Mouse (Mus musculus): ENCODE measurements around the gene Snrpd3. TPM values are rescaled to one million over a fixed set of nuclear protein-coding genes. Genes with fewer than 3 reads are reported as not detected.
"Not testable (repeated sequence)": the region's sequence is repeated elsewhere in the genome, so short reads cannot be mapped to it uniquely, and the experiment has no call there.

Gene Snrpd3
- total and polyA plus RNA-seq, 2 experiments from 2014 or later = 24.4 to 144 TPM

DNA sequence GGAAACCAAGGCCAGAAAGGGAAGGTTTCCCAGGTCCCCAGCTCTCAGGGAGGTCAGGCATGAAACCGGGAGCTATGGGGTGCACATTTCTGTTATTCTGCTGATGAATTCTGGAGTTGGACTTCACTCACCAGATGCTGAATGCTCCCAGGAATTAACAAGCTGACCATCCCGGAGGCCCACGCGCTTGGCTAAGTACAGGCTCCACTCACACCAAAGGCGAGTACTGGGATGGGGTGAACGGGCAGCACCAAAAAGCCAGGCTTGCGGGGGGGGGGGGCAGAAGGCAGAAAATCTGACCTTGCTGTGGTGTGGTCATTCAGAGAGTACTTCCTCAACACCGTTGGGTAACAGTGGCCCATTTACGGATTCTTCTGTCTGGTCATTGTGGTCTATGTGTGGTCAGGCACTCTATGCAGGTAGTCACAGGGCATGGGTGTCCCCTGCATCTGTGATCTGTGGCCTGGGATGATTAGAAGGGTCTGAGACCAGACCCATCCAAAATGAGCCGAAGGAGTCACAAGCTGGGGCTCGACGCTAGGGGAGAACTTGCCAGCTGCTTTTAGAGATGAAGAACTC, 47.4 kb downstream of the Snrpd3 start:
- Histone ChIP-seq H3K9ac (no peak overlapping the region), H3K4me1 (ENCODE audit: insufficient read depth) (0 out of 2 replicates have a peak, but pooled peaks cover 9% of the 10 kb centered on the region), H3K4me3 (ENCODE audit: low read depth, low read length) (no peak overlapping the region), H3K4me2 (ENCODE audit: low read depth) (no peak overlapping the region), H3K27me3 (ENCODE audit: insufficient read depth, low read length) (no peaks in the 10 kb centered on the region), H3K9me3 (ENCODE audit: low read length) (no peaks in the 10 kb centered on the region), H3K36me3 (ENCODE audit: insufficient read depth) (no peaks in the 10 kb centered on the region), H3K27ac (ENCODE audit: low read depth, low read length) (no peak overlapping the region)
- ATAC-seq (no peak), DNase-seq (no peak)
- TF ChIP-seq CTCF (IDR thresholded peaks at IDR 0.05; ENCODE audit: low read depth) = no peak
- 85% methylated on average over 12 of the region's 12 CpGs for WGBS

DNA sequence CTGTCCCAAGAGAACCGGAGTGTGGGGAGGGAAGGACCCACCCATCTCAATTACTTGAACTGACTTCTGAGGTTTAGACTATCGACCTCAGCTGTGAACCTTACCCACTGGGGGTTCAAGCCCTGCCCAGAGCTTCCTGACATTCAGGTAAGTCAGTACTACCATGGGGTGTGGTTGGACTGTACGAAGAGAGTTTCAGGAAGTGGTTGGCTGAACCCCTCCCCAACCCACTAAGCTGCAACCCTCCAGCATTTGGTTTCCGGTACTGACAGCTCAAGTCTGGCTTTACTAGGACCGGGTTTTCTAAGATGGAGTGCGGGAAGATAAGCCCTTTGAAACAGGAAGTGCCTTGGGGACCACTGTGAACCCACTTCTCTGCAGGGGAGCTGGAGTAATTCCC, 48.1 kb downstream of the Snrpd3 start:
- DNase-seq (no peak), ATAC-seq (no peak)
- no peak for TF ChIP-seq CTCF (IDR thresholded peaks at IDR 0.05; ENCODE audit: low read depth)
- Histone ChIP-seq H3K9me3 (ENCODE audit: low read length) (no peaks in the 10 kb centered on the region), H3K27ac (ENCODE audit: low read depth, low read length) (no peak overlapping the region), H3K4me1 (ENCODE audit: insufficient read depth) (0 out of 2 replicates have a peak, but pooled peaks cover 6% of the 10 kb centered on the region), H3K9ac (no peak overlapping the region), H3K27me3 (ENCODE audit: insufficient read depth, low read length) (no peaks in the 10 kb centered on the region), H3K4me3 (ENCODE audit: low read depth, low read length) (no peak overlapping the region), H3K4me2 (ENCODE audit: low read depth) (no peak overlapping the region), H3K36me3 (ENCODE audit: insufficient read depth) (no peaks in the 10 kb centered on the region)
- WGBS = 76% methylated on average over 6 of the region's 6 CpGs

DNA sequence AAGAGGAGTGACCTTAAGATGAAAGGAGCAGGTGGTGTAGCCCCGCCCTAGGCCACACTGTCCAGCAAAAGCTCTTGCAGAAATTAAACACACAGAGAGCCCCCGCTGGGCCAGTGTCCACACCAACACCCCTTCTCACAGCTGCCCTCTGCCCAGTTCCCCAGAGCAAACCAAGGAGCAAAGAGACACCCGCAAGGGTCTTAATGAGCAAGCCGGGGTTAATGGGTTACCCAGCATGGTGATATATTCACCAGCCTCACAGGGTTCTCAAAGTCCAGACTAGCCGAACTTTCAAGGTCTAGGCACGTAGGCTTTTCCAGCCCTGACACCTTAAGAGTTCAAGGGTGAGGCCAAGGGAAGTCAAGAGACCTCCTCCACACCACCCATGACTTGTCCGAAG, 48.6 kb downstream of the Snrpd3 start:
- Histone ChIP-seq H3K9ac (no peak overlapping the region), H3K27ac (ENCODE audit: low read depth, low read length) (no peak overlapping the region), H3K4me3 (ENCODE audit: low read depth, low read length) (no peak overlapping the region), H3K4me2 (ENCODE audit: low read depth) (no peak overlapping the region), H3K9me3 (ENCODE audit: low read length) (no peaks in the 10 kb centered on the region), H3K27me3 (ENCODE audit: insufficient read depth, low read length) (no peaks in the 10 kb centered on the region), H3K4me1 (ENCODE audit: insufficient read depth) (0 out of 2 replicates have a peak, but pooled peaks cover 1% of the 10 kb centered on the region), H3K36me3 (ENCODE audit: insufficient read depth) (no peaks in the 10 kb centered on the region)
- no peak for TF ChIP-seq CTCF (IDR thresholded peaks at IDR 0.05; ENCODE audit: low read depth)
- no peak for ATAC-seq
- no peak for DNase-seq
- 79% methylated on average over 7 of the region's 7 CpGs for WGBS

DNA sequence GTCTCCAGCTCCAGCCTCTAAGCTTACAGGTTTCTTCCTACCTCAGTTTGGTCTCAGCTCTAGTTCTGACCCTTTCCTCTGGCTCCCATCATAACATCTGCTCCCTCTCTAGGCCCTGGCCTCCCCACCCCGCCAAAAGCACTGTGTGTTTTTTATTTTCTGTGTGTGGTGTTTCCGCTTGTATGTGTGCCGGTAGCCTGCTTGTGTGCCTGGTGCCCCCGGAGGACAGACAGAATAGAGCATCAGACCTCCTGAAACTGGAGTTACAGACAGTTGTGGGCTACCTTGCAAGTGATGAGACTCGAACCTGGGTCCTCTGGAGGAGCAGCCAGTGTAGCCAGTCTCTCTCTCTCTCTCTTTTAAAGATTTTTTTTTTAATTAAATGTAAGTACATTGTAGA, 49.0 kb downstream of the Snrpd3 start:
- Histone ChIP-seq H3K27ac (ENCODE audit: low read depth, low read length) (no peak overlapping the region), H3K4me2 (ENCODE audit: low read depth) (no peak overlapping the region), H3K4me1 (ENCODE audit: insufficient read depth) (no peaks in the 10 kb centered on the region), H3K4me3 (ENCODE audit: low read depth, low read length) (no peak overlapping the region), H3K9me3 (ENCODE audit: low read length) (no peaks in the 10 kb centered on the region), H3K36me3 (ENCODE audit: insufficient read depth) (no peaks in the 10 kb centered on the region), H3K9ac (no peak overlapping the region), H3K27me3 (ENCODE audit: insufficient read depth, low read length) (no peaks in the 10 kb centered on the region)
- 85% methylated on average over 5 of the region's 5 CpGs for WGBS
- ATAC-seq (peak; percentile 29; the same call in 1 of the 2 replicates), DNase-seq (no peak)
- peak; percentile 14; the same call in 1 of the 2 replicates for TF ChIP-seq CTCF (IDR thresholded peaks at IDR 0.05; ENCODE audit: low read depth)

DNA sequence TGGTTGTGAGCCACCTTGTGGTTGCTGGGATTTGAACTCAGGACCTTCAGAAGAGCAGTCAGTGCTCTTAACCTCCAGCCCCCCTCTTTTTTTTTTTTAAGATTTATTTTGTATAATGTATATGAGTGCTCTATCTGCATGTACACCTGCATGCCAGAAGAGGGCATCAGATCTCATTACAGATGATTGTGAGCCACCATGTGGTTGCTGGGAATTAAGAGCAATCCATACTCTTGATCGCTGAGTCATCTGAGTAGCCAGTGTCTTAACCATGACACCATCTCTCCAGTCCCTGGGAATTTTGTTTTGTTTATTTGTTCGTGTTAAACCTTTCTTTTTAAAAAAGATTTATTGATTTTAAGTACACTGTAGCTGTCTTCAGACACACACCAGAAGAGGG, 49.4 kb downstream of the Snrpd3 start:
- ATAC-seq = not testable (repeated sequence)
- WGBS = 92% methylated on average over 2 of the region's 2 CpGs

DNA sequence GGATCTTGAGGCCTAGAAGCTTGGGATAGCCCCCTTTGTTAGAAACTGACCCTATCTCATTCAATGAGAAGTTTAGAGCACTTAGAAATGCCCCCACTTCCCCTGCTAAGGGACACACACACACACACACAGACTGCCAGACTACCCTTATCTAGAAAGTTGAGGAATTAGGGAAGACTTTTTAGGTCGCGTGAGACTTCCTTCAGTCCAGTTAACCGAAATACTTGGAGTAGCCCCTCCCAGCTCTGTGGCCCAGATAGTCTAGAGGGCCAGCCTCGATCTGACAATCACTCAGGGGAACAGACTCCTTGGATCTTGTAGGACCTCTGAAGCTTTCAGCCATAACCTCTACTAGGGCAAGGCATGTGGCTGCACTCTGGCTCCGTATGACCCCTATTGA, 50.7 kb downstream of the Snrpd3 start:
- no peak for ATAC-seq
- WGBS = 46% methylated on average over 5 of the region's 5 CpGs
- no peaks in the 10 kb centered on the region for H3K9me3 ChIP-seq (ENCODE audit: low read length)
- H3K4me1 ChIP-seq (ENCODE audit: insufficient read depth) = no peaks in the 10 kb centered on the region
- no peaks in the 10 kb centered on the region for H3K36me3 ChIP-seq (ENCODE audit: insufficient read depth)
- H3K4me2 ChIP-seq (ENCODE audit: low read depth) = no peak overlapping the region
- H3K27me3 ChIP-seq (ENCODE audit: insufficient read depth, low read length) = no peaks in the 10 kb centered on the region
- H3K4me3 ChIP-seq (ENCODE audit: low read depth, low read length) = no peak overlapping the region
- no peak for TF ChIP-seq CTCF (IDR thresholded peaks at IDR 0.05; ENCODE audit: low read depth)
- H3K9ac ChIP-seq = no peak overlapping the region
- DNase-seq = no peak
- H3K27ac ChIP-seq (ENCODE audit: low read depth, low read length) = no peak overlapping the region

More for the DNA sequence above, 49.4 kb downstream of the Snrpd3 start:
- DNase-seq; H3K4me1 ChIP-seq (ENCODE audit: insufficient read depth); H3K4me3 ChIP-seq (ENCODE audit: low read depth, low read length); H3K9me3 ChIP-seq (ENCODE audit: low read length); H3K4me2 ChIP-seq (ENCODE audit: low read depth); H3K9ac ChIP-seq; H3K27me3 ChIP-seq (ENCODE audit: insufficient read depth, low read length); H3K27ac ChIP-seq (ENCODE audit: low read depth, low read length); H3K36me3 ChIP-seq (ENCODE audit: insufficient read depth): not testable (repeated sequence)

DNA sequence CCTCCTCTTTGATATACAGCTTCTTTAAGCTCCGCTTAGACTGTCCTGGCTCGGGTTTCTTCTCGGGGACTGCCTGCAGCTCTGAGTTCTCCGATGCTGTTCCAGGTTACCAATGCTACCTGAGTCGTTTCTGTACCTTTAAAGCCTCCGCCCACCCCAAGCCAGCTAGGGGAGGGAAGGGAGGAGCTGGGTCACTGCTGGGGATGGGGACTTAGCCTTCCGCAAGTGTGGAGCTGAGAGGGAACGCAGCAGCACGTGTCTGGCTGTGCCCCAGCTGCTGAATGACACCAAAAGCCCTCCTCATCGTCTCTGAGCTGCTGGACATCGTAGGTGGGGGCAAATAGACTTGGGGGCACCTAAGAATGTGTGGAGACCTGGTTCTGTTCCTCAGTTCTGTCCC, 51.1 kb downstream of the Snrpd3 start:
- WGBS = 10% methylated on average over 11 of the region's 11 CpGs
- H3K4me1 ChIP-seq (ENCODE audit: insufficient read depth) = no peaks in the 10 kb centered on the region
- DNase-seq (no peak), ATAC-seq (no peak)
- H3K27me3 ChIP-seq (ENCODE audit: insufficient read depth, low read length) = no peaks in the 10 kb centered on the region
- no peak overlapping the region for H3K4me3 ChIP-seq (ENCODE audit: low read depth, low read length)
- no peak overlapping the region for H3K27ac ChIP-seq (ENCODE audit: low read depth, low read length)
- TF ChIP-seq CTCF (IDR thresholded peaks at IDR 0.05; ENCODE audit: low read depth) = no peak
- no peak overlapping the region for H3K4me2 ChIP-seq (ENCODE audit: low read depth)
- H3K36me3 ChIP-seq (ENCODE audit: insufficient read depth) = no peaks in the 10 kb centered on the region
- H3K9ac ChIP-seq = no peak overlapping the region
- no peaks in the 10 kb centered on the region for H3K9me3 ChIP-seq (ENCODE audit: low read length)
